Mouse (Mus musculus) ES-Bruce4 (cell line): ENCODE data around the gene Rad21l.

Source experiments
- CTCF ChIP-seq: IDR thresholded peaks from one replicate; pipeline ENCODE4 v1.8.1; 2011; ENCODE audit warnings: low read depth, low read length
- POLR2A ChIP-seq: IDR thresholded peaks from one replicate; pipeline ENCODE4 v1.8.1; 2011; ENCODE audit warnings: low read length; ENCODE audit not compliant: insufficient read depth

- no peak for TF ChIP-seq CTCF
- TF ChIP-seq POLR2A: no peak
Measured at GRCm38 (mm10) chr2:151632982-151633381, 35.4 kb downstream of the Rad21l start.
